Mouse (Mus musculus) CD8-positive naive resting alpha-beta T cell, adult 57 days (primary cell): ENCODE data around the gene Olfr619. TPM values are rescaled to one million over a fixed set of nuclear protein-coding genes. Genes with fewer than 3 reads are reported as not detected.

Experiments used
- total RNA-seq: library from RNA; stranded (reverse); gene quantifications from one replicate; pipeline ENCODE4 v1.2.4, GENCODE M21; 2023

Olfr619 gene
- not detected for total RNA-seq

GRCm38 (mm10) chr7:103600275-103600674, at the start of gene Olfr619:
TSS of gene Olfr619 (plus strand) at chr7:103600575.

GRCm38 (mm10) chr7:103555779-103556178, 44.6 kb upstream of the Olfr619 start, which contains the start of gene Olfr615:
TSS of gene Olfr615 (plus strand) at chr7:103556079.

GRCm38 (mm10) chr7:103569043-103569442, 31.3 kb upstream of the Olfr619 start, which contains the start of gene Olfr616:
TSS of gene Olfr616 (minus strand) at chr7:103569143.

GRCm38 (mm10) chr7:103572761-103573160, 27.6 kb upstream of the Olfr619 start, which contains the start of gene Olfr617:
TSS of gene Olfr617 (plus strand) at chr7:103573061.

GRCm38 (mm10) chr7:103589803-103590202, 10.6 kb upstream of the Olfr619 start, which contains the start of gene Olfr618:
TSS of gene Olfr618 (plus strand) at chr7:103590103.

GRCm38 (mm10) chr7:103612434-103612833, 12.1 kb downstream of the Olfr619 start, which contains the start of gene Olfr620:
TSS of gene Olfr620 (minus strand) at chr7:103612534.

GRCm38 (mm10) chr7:103642602-103643001, 42.2 kb downstream of the Olfr619 start, which contains the start of gene Olfr622:
TSS of gene Olfr622 (minus strand) at chr7:103642702.

Other genes starting within 250 kb of the Olfr619 start
- gene Olfr601, start 237.9 kb upstream of the Olfr619 start, total RNA-seq: not detected
- gene Olfr603, start 214.4 kb upstream of the Olfr619 start, total RNA-seq: not detected
- gene Usp17lc, start 185.5 kb upstream of the Olfr619 start, total RNA-seq: not detected
- gene Olfr605, start 155.1 kb upstream of the Olfr619 start, total RNA-seq: not detected
- gene Olfr606, start 151.5 kb upstream of the Olfr619 start, total RNA-seq: not detected
- gene Olfr607, start 136.4 kb upstream of the Olfr619 start, total RNA-seq: not detected
- not detected for gene Olfr608, start 130.7 kb upstream of the Olfr619 start, total RNA-seq
- not detected for gene Olfr609, start 102.5 kb upstream of the Olfr619 start, total RNA-seq
- not detected for gene Olfr610, start 88.5 kb upstream of the Olfr619 start, total RNA-seq
- not detected for gene Olfr611, start 79.7 kb upstream of the Olfr619 start, total RNA-seq
- gene Olfr612, start 57.9 kb upstream of the Olfr619 start, total RNA-seq: not detected
- not detected for gene Olfr613, start 52.5 kb upstream of the Olfr619 start, total RNA-seq
- not detected for gene Olfr615, start 44.5 kb upstream of the Olfr619 start, total RNA-seq
- gene Olfr616, start 31.4 kb upstream of the Olfr619 start, total RNA-seq: not detected
- gene Olfr617, start 27.5 kb upstream of the Olfr619 start, total RNA-seq: not detected
- gene Olfr618, start 10.5 kb upstream of the Olfr619 start, total RNA-seq: not detected
- gene Olfr620, start 12.0 kb downstream of the Olfr619 start, total RNA-seq: not detected
- not detected for gene Olfr622, start 42.1 kb downstream of the Olfr619 start, total RNA-seq
- gene Olfr623, start 63.1 kb downstream of the Olfr619 start, total RNA-seq: not detected
- gene Olfr624, start 70.6 kb downstream of the Olfr619 start, total RNA-seq: not detected
- not detected for gene Olfr625-ps1, start 82.1 kb downstream of the Olfr619 start, total RNA-seq
- not detected for gene Olfr243, start 114.1 kb downstream of the Olfr619 start, total RNA-seq
- gene Olfr628, start 129.8 kb downstream of the Olfr619 start, total RNA-seq: not detected
- not detected for gene Olfr629, start 144.4 kb downstream of the Olfr619 start, total RNA-seq
- not detected for gene Olfr630, start 156.8 kb downstream of the Olfr619 start, total RNA-seq
- gene Olfr69, start 171.0 kb downstream of the Olfr619 start, total RNA-seq: not detected
- not detected for gene Olfr68, start 179.1 kb downstream of the Olfr619 start, total RNA-seq
- gene Olfr67, start 191.2 kb downstream of the Olfr619 start, total RNA-seq: not detected
- gene Hbb-bt, start 213.4 kb downstream of the Olfr619 start, total RNA-seq: 328 TPM
- gene Hbb-bs, start 227.5 kb downstream of the Olfr619 start, total RNA-seq: 2,192 TPM
- gene Hbb-bh2, start 239.9 kb downstream of the Olfr619 start, total RNA-seq: not detected
- gene Hbb-bh1, start 242.6 kb downstream of the Olfr619 start, total RNA-seq: not detected